Mouse (Mus musculus) bone marrow, adult 2 months (tissue): ENCODE measurements at regions not wholly inside any gene's neighbourhood (a gene's known extent, or its start where the extent isn't known, plus 50 kb on each side); places are given as distances from the start of the nearest gene placed in this dataset.

ENCODE experiments used
- H3K27ac ChIP-seq: fragments of 200-500 bp; 2 replicates; pipeline ENCODE4 v1.5.1; 2012; ENCODE audit warnings: low read depth, mild to moderate bottlenecking, control low read depth, inconsistent platforms, low read length; ENCODE audit not compliant: control insufficient read depth, poor library complexity, insufficient read depth
- H3K4me1 ChIP-seq: fragments of 200-500 bp; 2 replicates; pipeline ENCODE4 v1.6.1; 2011; ENCODE audit warnings: low read length; ENCODE audit not compliant: control insufficient read depth, insufficient read depth
- H3K4me3 ChIP-seq: fragments of 200-500 bp; replicated peaks from 2 replicates; pipeline ENCODE3; 2011; ENCODE audit warnings: mild to moderate bottlenecking, low read depth, low read length, control low read depth; ENCODE audit not compliant: control insufficient read depth
- CTCF ChIP-seq: fragments of 200-500 bp; IDR thresholded peaks from 2 replicates; pipeline ENCODE4 v1.5.1; 2011; ENCODE audit warnings: low read length, control low read depth; ENCODE audit not compliant: control insufficient read depth, insufficient read depth
- POLR2A ChIP-seq: fragments of 200-500 bp; IDR thresholded peaks from 2 replicates; pipeline ENCODE4 v1.6.1; 2011; ENCODE audit warnings: low read depth, mild to moderate bottlenecking, control low read depth, low read length, borderline replicate concordance; ENCODE audit not compliant: control insufficient read depth
- WGBS: fragments of 180-500 bp; shearing (Covaris S2); methylation state at CpG from one replicate; pipeline ENCODE4 v1.1.7; 2018; 5-methylcytosine and 5-hydroxymethylcytosine counted together

GRCm38 (mm10) chr14:46634251-46634650 lies 126.1 kb upstream of the Cdkn3 start:
- TF ChIP-seq POLR2A (no peak), CTCF (no peak)
- H3K4me1 ChIP-seq = no peaks in the 10 kb centered on the region
- H3K27ac ChIP-seq = no peak overlapping the region
- whole genome bisulfite sequencing = 85% methylated on average over 10 of the region's 10 CpGs
- no peak overlapping the region for H3K4me3 ChIP-seq

GRCm38 (mm10) chr14:46627690-46628089 lies 132.7 kb upstream of the Cdkn3 start:
- 80% methylated on average over 5 of the region's 5 CpGs for WGBS
- Histone ChIP-seq H3K4me1 (no peaks in the 10 kb centered on the region), H3K27ac (no peak overlapping the region), H3K4me3 (no peak overlapping the region)
- no peak for TF ChIP-seq CTCF
- TF ChIP-seq POLR2A = no peak

GRCm38 (mm10) chr14:46625760-46626159 lies 134.6 kb upstream of the Cdkn3 start:
- no peaks in the 10 kb centered on the region for H3K4me1 ChIP-seq
- H3K4me3 ChIP-seq = no peak overlapping the region
- H3K27ac ChIP-seq = no peak overlapping the region
- TF ChIP-seq POLR2A (no peak), CTCF (no peak)
- WGBS = 88% methylated on average over 7 of the region's 7 CpGs

- WGBS = 38% methylated on average over 2 of the region's 2 CpGs
- H3K4me1 ChIP-seq = no peaks in the 10 kb centered on the region
- H3K27ac ChIP-seq = no peak overlapping the region
- H3K4me3 ChIP-seq = no peak overlapping the region
- TF ChIP-seq POLR2A (no peak), CTCF (no peak)
Measured at GRCm38 (mm10) chr14:46623645-46624044, 136.7 kb upstream of the Cdkn3 start.

DNA sequence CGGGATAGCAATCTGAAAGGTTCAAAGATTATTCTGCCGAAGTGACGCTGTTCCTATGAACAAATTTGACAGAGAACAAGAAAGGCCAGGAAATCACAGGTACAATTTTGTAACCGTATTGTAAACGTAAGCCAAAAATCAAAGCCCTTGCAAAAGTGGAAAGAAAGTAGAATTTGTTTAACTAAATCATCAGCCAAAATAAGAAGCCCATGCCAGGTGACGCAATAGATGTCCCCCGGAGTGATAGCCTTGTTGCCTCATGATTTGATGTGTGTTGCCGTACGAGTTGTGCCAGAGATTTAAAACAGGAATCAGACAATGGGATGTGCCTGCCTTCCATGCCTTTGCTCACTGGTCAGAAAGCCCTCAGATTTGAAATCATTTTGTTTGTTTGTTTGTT lies 144.3 kb upstream of the Cdkn3 start:
- Histone ChIP-seq H3K4me1 (no peaks in the 10 kb centered on the region), H3K4me3 (no peak overlapping the region), H3K27ac (no peak overlapping the region)
- no peak for TF ChIP-seq POLR2A
- no peak for TF ChIP-seq CTCF
- 80% methylated on average over 9 of the region's 9 CpGs for WGBS

DNA sequence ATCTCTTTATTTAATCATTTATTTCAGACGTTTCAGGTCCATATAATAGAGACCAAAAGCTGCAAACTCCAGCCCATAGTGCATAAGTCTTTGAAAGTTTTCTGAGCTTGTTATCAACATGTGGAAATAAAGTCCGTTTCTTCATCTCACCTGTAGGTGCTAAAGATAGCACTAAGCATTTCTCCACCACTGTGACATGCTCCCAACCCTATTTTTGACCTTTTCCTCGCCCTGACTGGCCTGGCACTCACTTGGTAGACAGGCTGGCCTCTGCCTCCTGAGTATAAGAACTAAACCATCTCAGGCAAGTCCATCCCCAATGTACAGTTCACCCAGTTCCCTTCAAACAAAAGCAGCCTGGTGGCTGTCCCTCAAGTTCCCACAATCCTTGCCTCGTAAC lies 145.4 kb upstream of the Cdkn3 start:
- TF ChIP-seq CTCF (no peak), POLR2A (no peak)

GRCm38 (mm10) chr14:46613748-46614147 lies 146.6 kb upstream of the Cdkn3 start:
- Histone ChIP-seq H3K4me3 (no peak overlapping the region), H3K4me1 (no peaks in the 10 kb centered on the region), H3K27ac (no peak overlapping the region)
- 66% methylated on average over 4 of the region's 4 CpGs for WGBS
- TF ChIP-seq POLR2A = no peak
- TF ChIP-seq CTCF = no peak

More for the DNA sequence above, 145.4 kb upstream of the Cdkn3 start:
- no peak overlapping the region for H3K27ac ChIP-seq
- H3K4me3 ChIP-seq = no peak overlapping the region
- 74% methylated on average over 4 of the region's 4 CpGs for WGBS
- no peaks in the 10 kb centered on the region for H3K4me1 ChIP-seq

DNA sequence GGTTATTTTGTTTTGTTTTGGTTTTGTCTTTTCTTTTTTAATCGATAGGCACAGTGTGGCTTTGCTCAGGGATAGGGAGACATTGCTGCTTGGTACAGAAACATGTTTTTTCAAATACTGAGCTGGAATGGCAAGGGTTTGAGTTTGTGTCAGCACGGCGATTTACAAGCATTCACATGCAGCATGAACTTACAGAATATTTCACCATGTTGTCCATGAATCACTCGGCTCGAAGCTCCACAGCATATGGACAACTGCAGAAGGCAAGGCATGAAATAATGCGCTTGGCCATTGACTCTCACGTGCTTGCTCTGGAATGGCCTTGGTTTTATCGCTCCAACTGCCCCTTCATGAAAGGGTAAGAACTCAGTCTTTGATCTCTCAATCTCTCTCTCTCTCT lies 147.1 kb upstream of the Cdkn3 start:
- H3K4me3 ChIP-seq = no peak overlapping the region
- TF ChIP-seq CTCF (no peak), POLR2A (no peak)
- no peaks in the 10 kb centered on the region for H3K4me1 ChIP-seq
- H3K27ac ChIP-seq = no peak overlapping the region
- 82% methylated on average over 8 of the region's 8 CpGs for WGBS

DNA sequence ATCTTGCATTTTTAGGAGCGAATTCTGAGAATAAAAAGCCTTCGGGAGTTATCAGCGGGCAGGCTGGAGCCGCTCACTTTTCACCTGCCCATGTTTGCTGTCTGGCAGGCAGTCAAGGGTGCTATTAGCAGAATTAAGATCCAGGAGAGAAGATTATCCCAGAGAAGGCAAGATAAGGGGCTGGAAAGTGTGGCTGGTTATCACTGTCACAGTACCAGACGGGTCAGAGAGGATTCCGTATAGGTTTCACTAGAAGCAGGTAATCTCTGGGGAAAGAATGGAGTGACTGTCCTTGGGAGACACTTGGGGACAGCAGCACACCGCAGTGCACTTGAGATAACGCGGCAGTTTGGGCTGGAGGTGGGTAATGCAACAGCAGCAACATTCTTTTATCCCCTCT lies 147.8 kb upstream of the Cdkn3 start:
- H3K27ac ChIP-seq = no peak overlapping the region
- WGBS = 83% methylated on average over 9 of the region's 9 CpGs
- no peaks in the 10 kb centered on the region for H3K4me1 ChIP-seq
- TF ChIP-seq POLR2A (no peak), CTCF (no peak)
- H3K4me3 ChIP-seq = no peak overlapping the region

GRCm38 (mm10) chr14:46610926-46611325 lies 149.4 kb upstream of the Cdkn3 start:
- WGBS = 80% methylated on average over 5 of the region's 5 CpGs
- Histone ChIP-seq H3K27ac (no peak overlapping the region), H3K4me1 (no peaks in the 10 kb centered on the region), H3K4me3 (no peak overlapping the region)
- TF ChIP-seq POLR2A (no peak), CTCF (no peak)
